17 mouse cellular contexts compared by ENCODE assay signal in the genomic region with DNA sequence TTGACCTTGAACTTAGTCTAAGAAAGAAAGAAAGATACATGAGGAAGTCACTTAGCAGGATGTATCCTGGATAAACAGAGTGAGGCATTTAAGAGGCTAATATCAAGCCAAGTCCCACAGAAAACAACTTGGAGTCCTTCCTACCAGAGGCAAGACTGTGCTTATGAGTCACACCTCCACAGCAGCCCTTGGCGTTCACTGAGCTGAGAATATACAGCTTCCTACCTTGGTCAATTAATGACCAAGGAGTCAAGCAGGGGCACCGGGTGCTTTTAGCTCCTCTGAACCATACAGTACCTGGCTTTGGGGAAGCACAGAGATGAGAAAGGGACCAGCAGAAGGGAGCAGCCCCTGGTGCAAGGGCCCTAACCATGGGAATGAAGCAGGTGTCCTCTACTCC. TPM values are rescaled to one million over a fixed set of nuclear protein-coding genes. Genes with fewer than 3 reads are reported as not detected.
DNase-seq lines count a peak whose midpoint lies in the region; ATAC-seq and TF ChIP-seq lines count a peak whose summit lies in the region.
"Had no signal": no experiment of that assay in that cellular context is flagged by ENCODE, and none has a peak within 500 bp of the region (broad histone marks: within the 10 kb centered on the region; RNA-seq: fewer than 3 reads in every experiment).

No protein-coding gene starts in this region.

- H3K4me3 ChIP-seq in liver, embryonic 15.5 days (replicated peaks): no peak overlapping the region
- H3K4me3 ChIP-seq in kidney, adult 2 months (ENCODE audit: insufficient read depth, low read depth, low read length): no peak overlapping the region
- no peak overlapping the region for H3K4me3 ChIP-seq in midbrain, postnatal 0 days (ENCODE audit: low read depth, low read length)
- H3K4me3 ChIP-seq in forebrain, embryonic 14.5 days (ENCODE audit: low read depth, low read length): no peak overlapping the region
- H3K4me3 ChIP-seq: forebrain, embryonic 15.5 days; midbrain, embryonic 10.5 days had no signal

- no peak for DNase-seq in liver
- DNase-seq in kidney, adult 2 months: peak; percentile 88
- DNase-seq in kidney, postnatal 25 days: peak; percentile 66 to 89
- no peak for DNase-seq in midbrain, postnatal 0 days (ENCODE audit: low spot score)
- no peak for DNase-seq in lung, postnatal 14 days
- no peak for DNase-seq in forebrain, embryonic 14.5 days (ENCODE audit: low spot score)
- DNase-seq: adrenal gland, postnatal 14 days; cerebellum, adult 8-10 months; embryo, embryonic 11 days; thymus, postnatal 4 days had no signal

- WGBS in liver, embryonic 15.5 days (ENCODE audit: insufficient replicate concordance): 46% methylated on average over 2 of the region's 2 CpGs
- WGBS in kidney, adult 2 months: 15% methylated on average over 2 of the region's 2 CpGs
- WGBS in midbrain, postnatal 0 days: 77% methylated on average over 2 of the region's 2 CpGs
- WGBS in forebrain, embryonic 14.5 days: 92% methylated on average over 2 of the region's 2 CpGs

- TF ChIP-seq POLR2A in kidney, adult 2 months (IDR thresholded peaks at IDR 0.05; ENCODE audit: low read depth, low read length): no peak

- H3K9ac ChIP-seq in liver, embryonic 15.5 days: no peak overlapping the region
- H3K9ac ChIP-seq in midbrain, postnatal 0 days (replicated peaks; ENCODE audit: low read length, poor library complexity, severe bottlenecking): no peak overlapping the region
- no peak overlapping the region for H3K9ac ChIP-seq in forebrain, embryonic 14.5 days (ENCODE audit: low read length)
- H3K9ac ChIP-seq: forebrain, embryonic 15.5 days had no signal

- no peak for ATAC-seq in liver, embryonic 15.5 days (ENCODE audit: insufficient read depth)
- no peak for ATAC-seq in midbrain, postnatal 0 days (ENCODE audit: low FRiP score)
- no peak for ATAC-seq in forebrain, embryonic 14.5 days
- ATAC-seq: forebrain, embryonic 15.5 days; hindbrain, embryonic 16.5 days had no signal

- TF ChIP-seq CTCF in kidney, adult 2 months (conservative IDR thresholded peaks at IDR 0.05; ENCODE audit: insufficient read depth, insufficient read length, low read depth, low read length): no peak
- TF ChIP-seq CTCF in midbrain, postnatal 0 days (IDR thresholded peaks at IDR 0.05): no peak

- H3K27me3 ChIP-seq in liver, embryonic 15.5 days: peaks cover 14% of the 10 kb centered on the region; the same call in 1 of the 2 replicates
- no peaks in the 10 kb centered on the region for H3K27me3 ChIP-seq in kidney, adult 2 months (replicated peaks; ENCODE audit: control insufficient read depth, insufficient read depth, low read length)
- no peaks in the 10 kb centered on the region for H3K27me3 ChIP-seq in midbrain, postnatal 0 days (ENCODE audit: insufficient read depth, low read length)
- H3K27me3 ChIP-seq in forebrain, embryonic 14.5 days (replicated peaks; ENCODE audit: control insufficient read depth, insufficient read depth, low read length): no peaks in the 10 kb centered on the region
- H3K27me3 ChIP-seq: forebrain, embryonic 15.5 days had no signal

- H3K36me3 ChIP-seq in liver, embryonic 15.5 days (replicated peaks): no peaks in the 10 kb centered on the region
- H3K36me3 ChIP-seq in kidney, adult 2 months (ENCODE audit: control insufficient read depth, insufficient read depth, low read length): no peaks in the 10 kb centered on the region
- no peaks in the 10 kb centered on the region for H3K36me3 ChIP-seq in midbrain, postnatal 0 days (ENCODE audit: insufficient read depth, low read length)
- no peaks in the 10 kb centered on the region for H3K36me3 ChIP-seq in forebrain, embryonic 14.5 days (ENCODE audit: control insufficient read depth, insufficient read depth, low read length)
- H3K36me3 ChIP-seq: forebrain, embryonic 15.5 days; G1E; midbrain, embryonic 10.5 days had no signal

- no peak overlapping the region for H3K4me2 ChIP-seq in liver, embryonic 15.5 days
- no peak overlapping the region for H3K4me2 ChIP-seq in midbrain, postnatal 0 days (ENCODE audit: low read depth, low read length, poor library complexity, severe bottlenecking)
- H3K4me2 ChIP-seq in forebrain, embryonic 14.5 days (ENCODE audit: low read length): no peak overlapping the region
- H3K4me2 ChIP-seq: forebrain, embryonic 15.5 days had no signal

- peak overlapping the region; percentile 34; the same call in 1 of the 2 replicates for H3K27ac ChIP-seq in liver, embryonic 15.5 days (replicated peaks)
- peak overlapping the region; percentile 65 for H3K27ac ChIP-seq in kidney, adult 2 months (ENCODE audit: insufficient read depth, low read depth, low read length)
- H3K27ac ChIP-seq in midbrain, postnatal 0 days (ENCODE audit: low read depth, low read length): no peak overlapping the region
- H3K27ac ChIP-seq in forebrain, embryonic 14.5 days (ENCODE audit: low read depth, low read length): no peak overlapping the region
- H3K27ac ChIP-seq: forebrain, embryonic 15.5 days; midbrain, embryonic 10.5 days had no signal

- peaks cover 27% of the 10 kb centered on the region for H3K4me1 ChIP-seq in liver, embryonic 15.5 days (replicated peaks)
- peaks cover 25% of the 10 kb centered on the region; the same call in 1 of the 2 replicates for H3K4me1 ChIP-seq in kidney, adult 2 months (ENCODE audit: control insufficient read depth, insufficient read depth, low read length)
- no peaks in the 10 kb centered on the region for H3K4me1 ChIP-seq in midbrain, postnatal 0 days (ENCODE audit: insufficient read depth, low read length)
- no peaks in the 10 kb centered on the region for H3K4me1 ChIP-seq in forebrain, embryonic 14.5 days (ENCODE audit: control insufficient read depth, insufficient read depth, low read length)
- H3K4me1 ChIP-seq: forebrain, embryonic 15.5 days had no signal

- no peaks in the 10 kb centered on the region for H3K9me3 ChIP-seq in liver, embryonic 15.5 days (replicated peaks)
- H3K9me3 ChIP-seq in midbrain, postnatal 0 days (ENCODE audit: low read length): no peaks in the 10 kb centered on the region
- H3K9me3 ChIP-seq in forebrain, embryonic 14.5 days (replicated peaks; ENCODE audit: control insufficient read depth, low read length): no peaks in the 10 kb centered on the region
- H3K9me3 ChIP-seq: forebrain, embryonic 15.5 days; G1E; midbrain, embryonic 10.5 days had no signal

RNA-seq across cellular contexts. Expression of a gene that starts 9.5 kb away (rescaled TPM):
- 77.8 and 86.8 TPM in 2 replicates for polyA plus RNA-seq in liver, embryonic 15.5 days (2015; fragmentation: Nextera tagmentation; extraction: Ambion mirVana)
- 141 and 173 TPM in 2 replicates for polyA plus RNA-seq in kidney, adult 2 months (2012; rRNA removed)
- total RNA-seq in midbrain, postnatal 0 days (2014; rRNA removed): 10.0 and 13.8 TPM in 2 replicates
- 18.0 and 19.4 TPM in 2 replicates for polyA plus RNA-seq in midbrain, postnatal 0 days (2015; fragmentation: Nextera tagmentation; extraction: Ambion mirVana)
- 26.8 and 31.1 TPM in 2 replicates for polyA plus RNA-seq in forebrain, embryonic 14.5 days (2014; fragmentation: Nextera tagmentation; extraction: Ambion mirVana)

RNA-seq across cellular contexts. Expression of a gene that starts 21.4 kb away (rescaled TPM):
- 0.28 and 0.41 TPM in 2 replicates for polyA plus RNA-seq in liver, embryonic 15.5 days (2015; fragmentation: Nextera tagmentation; extraction: Ambion mirVana)
- polyA plus RNA-seq in kidney, adult 2 months (2012; rRNA removed): 3.5 and 3.8 TPM in 2 replicates
- 118 and 166 TPM in 2 replicates for total RNA-seq in midbrain, postnatal 0 days (2014; rRNA removed)
- 33.3 and 37.6 TPM in 2 replicates for polyA plus RNA-seq in midbrain, postnatal 0 days (2015; fragmentation: Nextera tagmentation; extraction: Ambion mirVana)
- 21.9 and 26.5 TPM in 2 replicates for polyA plus RNA-seq in forebrain, embryonic 14.5 days (2014; fragmentation: Nextera tagmentation; extraction: Ambion mirVana)

RNA-seq across cellular contexts. Expression of a gene that starts 41.2 kb away (rescaled TPM):
- polyA plus RNA-seq in liver, embryonic 15.5 days (2015; fragmentation: Nextera tagmentation; extraction: Ambion mirVana): not detected in 2 replicates
- polyA plus RNA-seq in kidney, adult 2 months (2012; rRNA removed): 0.11 and 0.22 TPM in 2 replicates
- 9.4 and 14.7 TPM in 2 replicates for total RNA-seq in midbrain, postnatal 0 days (2014; rRNA removed)
- 12.3 and 15.0 TPM in 2 replicates for polyA plus RNA-seq in midbrain, postnatal 0 days (2015; fragmentation: Nextera tagmentation; extraction: Ambion mirVana)
- polyA plus RNA-seq in forebrain, embryonic 14.5 days (2014; fragmentation: Nextera tagmentation; extraction: Ambion mirVana): 4.5 and 7.4 TPM in 2 replicates
- total RNA-seq: adrenal gland, postnatal 14 days; heart, adult 18-20 months; heart, postnatal 14 days had no signal

RNA-seq across cellular contexts. Expression of a gene that starts 55.7 kb away (rescaled TPM):
- polyA plus RNA-seq in liver, embryonic 15.5 days (2015; fragmentation: Nextera tagmentation; extraction: Ambion mirVana): not detected in 2 replicates
- not detected in 2 replicates for polyA plus RNA-seq in kidney, adult 2 months (2012; rRNA removed)
- total RNA-seq in midbrain, postnatal 0 days (2014; rRNA removed): 1.5 and 3.8 TPM in 2 replicates
- polyA plus RNA-seq in midbrain, postnatal 0 days (2015; fragmentation: Nextera tagmentation; extraction: Ambion mirVana): 0.55 and 0.57 TPM in 2 replicates
- polyA plus RNA-seq in forebrain, embryonic 14.5 days (2014; fragmentation: Nextera tagmentation; extraction: Ambion mirVana): not detected in 2 replicates
- total RNA-seq: adrenal gland, postnatal 14 days; heart, adult 18-20 months; heart, postnatal 14 days had no signal
- polyA plus RNA-seq: G1E; midbrain, embryonic 10.5 days had no signal

Comparison
In these comparisons a context has a peak if more than half of its experiments do, and no peak if none do; other contexts are left out.
1. H3K27ac ChIP-seq: peak in liver, embryonic 15.5 days (single experiment) and kidney, adult 2 months (single experiment); none in midbrain, postnatal 0 days (single experiment) and forebrain, embryonic 14.5 days (single experiment).
2. DNase-seq: peak in kidney, adult 2 months (single experiment) and kidney, postnatal 25 days (2 of 2); none in liver (single experiment), midbrain, postnatal 0 days (single experiment), lung, postnatal 14 days (single experiment) and forebrain, embryonic 14.5 days (single experiment).